Comparison of ENCODE assay signal across 8 mouse cellular contexts in genomic region chr8:84975434-84975833, GRCm38 (mm10). TPM values are rescaled to one million over a fixed set of nuclear protein-coding genes. Genes with fewer than 3 reads are reported as not detected.
DNase-seq lines count a peak whose midpoint lies in the region; ATAC-seq and TF ChIP-seq lines count a peak whose summit lies in the region.

No protein-coding gene starts in this region.

- peak overlapping the region; percentile 96 for H3K4me2 ChIP-seq in forebrain, embryonic 14.5 days (ENCODE audit: low read length)
- H3K4me2 ChIP-seq in hindbrain, embryonic 16.5 days (ENCODE audit: low read length): peak overlapping the region; percentile 99; the same call in 1 of the 2 replicates
- H3K4me2 ChIP-seq in limb, embryonic 13.5 days (replicated peaks): peak overlapping the region; percentile 98
- H3K4me2 ChIP-seq in midbrain, postnatal 0 days (ENCODE audit: low read depth, low read length, poor library complexity, severe bottlenecking): no peak overlapping the region

- peaks cover 33% of the 10 kb centered on the region for H3K4me1 ChIP-seq in forebrain, embryonic 14.5 days (ENCODE audit: control insufficient read depth, insufficient read depth, low read length)
- peaks cover 57% of the 10 kb centered on the region for H3K4me1 ChIP-seq in hindbrain, embryonic 16.5 days (ENCODE audit: control insufficient read depth, insufficient read depth, low read depth, low read length)
- peaks cover 63% of the 10 kb centered on the region for H3K4me1 ChIP-seq in limb, embryonic 13.5 days
- peaks cover 29% of the 10 kb centered on the region for H3K4me1 ChIP-seq in midbrain, postnatal 0 days (ENCODE audit: insufficient read depth, low read length)
- H3K4me1 ChIP-seq in thymus, adult 2 months (replicated peaks; ENCODE audit: control insufficient read depth, insufficient read depth, low read length): peaks cover 20% of the 10 kb centered on the region

- H3K4me3 ChIP-seq in forebrain, embryonic 14.5 days (ENCODE audit: low read depth, low read length): peak overlapping the region; percentile 46; the same call in 1 of the 2 replicates
- H3K4me3 ChIP-seq in hindbrain, embryonic 16.5 days (ENCODE audit: low read length): no peak overlapping the region
- H3K4me3 ChIP-seq in limb, embryonic 13.5 days: 0 out of 2 replicates have a peak overlapping the region, but pooled peaks have one; percentile 59
- no peak overlapping the region for H3K4me3 ChIP-seq in midbrain, postnatal 0 days (ENCODE audit: low read depth, low read length)
- H3K4me3 ChIP-seq in thymus, adult 2 months (ENCODE audit: control insufficient read depth, insufficient read depth, low read length): no peak overlapping the region

- H3K36me3 ChIP-seq in forebrain, embryonic 14.5 days (ENCODE audit: control insufficient read depth, insufficient read depth, low read length): peaks cover 49% of the 10 kb centered on the region
- peaks cover 16% of the 10 kb centered on the region; the same call in 1 of the 2 replicates for H3K36me3 ChIP-seq in hindbrain, embryonic 16.5 days (ENCODE audit: control insufficient read depth, insufficient read depth, low read length)
- peaks cover 40% of the 10 kb centered on the region for H3K36me3 ChIP-seq in limb, embryonic 13.5 days
- H3K36me3 ChIP-seq in midbrain, postnatal 0 days (ENCODE audit: insufficient read depth, low read length): peaks cover 20% of the 10 kb centered on the region
- no peaks in the 10 kb centered on the region for H3K36me3 ChIP-seq in thymus, adult 2 months (ENCODE audit: control insufficient read depth, insufficient read depth, low read length)

- peak; percentile 54 to 64 for DNase-seq in frontal cortex, postnatal 14 days (ENCODE audit: low spot score in 2 of 2)
- DNase-seq in frontal cortex, postnatal 25 days (ENCODE audit: low spot score in 2 of 2): no peak
- peak; percentile 84 for DNase-seq in adrenal gland, postnatal 14 days
- peak; percentile 62 for DNase-seq in forebrain, embryonic 14.5 days (ENCODE audit: low spot score)
- DNase-seq in midbrain, postnatal 0 days (ENCODE audit: low spot score): peak; percentile 55
- peak; percentile 84 for DNase-seq in thymus, adult 2 months

- no peaks in the 10 kb centered on the region for H3K9me3 ChIP-seq in forebrain, embryonic 14.5 days (replicated peaks; ENCODE audit: control insufficient read depth, low read length)
- no peaks in the 10 kb centered on the region for H3K9me3 ChIP-seq in hindbrain, embryonic 16.5 days (ENCODE audit: control insufficient read depth, low read length)
- H3K9me3 ChIP-seq in limb, embryonic 13.5 days: no peaks in the 10 kb centered on the region
- H3K9me3 ChIP-seq in midbrain, postnatal 0 days (ENCODE audit: low read length): no peaks in the 10 kb centered on the region

- no peak for TF ChIP-seq POLR2A in thymus, adult 2 months (IDR thresholded peaks at IDR 0.05; ENCODE audit: control insufficient read depth, extremely low read depth, insufficient read depth, low read length, poor library complexity)

- H3K27me3 ChIP-seq in forebrain, embryonic 14.5 days (replicated peaks; ENCODE audit: control insufficient read depth, insufficient read depth, low read length): peaks cover 27% of the 10 kb centered on the region
- H3K27me3 ChIP-seq in hindbrain, embryonic 16.5 days (replicated peaks; ENCODE audit: control insufficient read depth, insufficient read depth, low read length): peaks cover 5% of the 10 kb centered on the region; the same call in 1 of the 2 replicates
- H3K27me3 ChIP-seq in limb, embryonic 13.5 days: peaks cover 27% of the 10 kb centered on the region
- no peaks in the 10 kb centered on the region for H3K27me3 ChIP-seq in midbrain, postnatal 0 days (ENCODE audit: insufficient read depth, low read length)
- H3K27me3 ChIP-seq in thymus, adult 2 months (ENCODE audit: control insufficient read depth, insufficient read depth, low read length): no peaks in the 10 kb centered on the region

- H3K27ac ChIP-seq in forebrain, embryonic 14.5 days (ENCODE audit: low read depth, low read length): no peak overlapping the region
- H3K27ac ChIP-seq in hindbrain, embryonic 16.5 days (ENCODE audit: low read depth, low read length): no peak overlapping the region
- peak overlapping the region; percentile 58; the same call in 1 of the 2 replicates for H3K27ac ChIP-seq in limb, embryonic 13.5 days
- H3K27ac ChIP-seq in midbrain, postnatal 0 days (ENCODE audit: low read depth, low read length): 0 out of 2 replicates have a peak overlapping the region, but pooled peaks have one; percentile 18
- no peak overlapping the region; the same call in 1 of the 2 replicates for H3K27ac ChIP-seq in thymus, adult 2 months (ENCODE audit: control insufficient read depth, insufficient read depth, low read length)

- 30% methylated on average over 7 of the region's 7 CpGs for WGBS in forebrain, embryonic 14.5 days
- WGBS in hindbrain, embryonic 16.5 days: 31% methylated on average over 7 of the region's 7 CpGs
- 23% methylated on average over 7 of the region's 7 CpGs for WGBS in limb, embryonic 13.5 days
- whole genome bisulfite sequencing in midbrain, postnatal 0 days: 33% methylated on average over 7 of the region's 7 CpGs
- 38% methylated on average over 7 of the region's 7 CpGs for WGBS in thymus, adult 2 months

- TF ChIP-seq CTCF in midbrain, postnatal 0 days (IDR thresholded peaks at IDR 0.05): peak; percentile 87
- TF ChIP-seq CTCF in thymus, adult 2 months (IDR thresholded peaks at IDR 0.05; ENCODE audit: borderline replicate concordance, control insufficient read depth, extremely low read depth, insufficient read depth, low read length, poor library complexity): peak; percentile 26; the same call in 1 of the 2 replicates

- no peak for ATAC-seq in forebrain, embryonic 14.5 days
- no peak for ATAC-seq in hindbrain, embryonic 16.5 days
- no peak for ATAC-seq in limb, embryonic 13.5 days (ENCODE audit: low FRiP score, low read depth)
- no peak for ATAC-seq in midbrain, postnatal 0 days (ENCODE audit: low FRiP score)

- no peak overlapping the region for H3K9ac ChIP-seq in forebrain, embryonic 14.5 days (ENCODE audit: low read length)
- no peak overlapping the region for H3K9ac ChIP-seq in hindbrain, embryonic 16.5 days (ENCODE audit: low read depth, low read length)
- no peak overlapping the region for H3K9ac ChIP-seq in limb, embryonic 13.5 days
- H3K9ac ChIP-seq in midbrain, postnatal 0 days (replicated peaks; ENCODE audit: low read length, poor library complexity, severe bottlenecking): no peak overlapping the region

RNA-seq across cellular contexts. Expression of gene Junb, which starts 3.1 kb away (rescaled TPM):
- 58.3 and 211 TPM in 2 replicates for total RNA-seq in adrenal gland, postnatal 14 days (2021)
- polyA plus RNA-seq in forebrain, embryonic 14.5 days (2014; fragmentation: Nextera tagmentation; extraction: Ambion mirVana): 5.0 and 6.5 TPM in 2 replicates
- polyA plus RNA-seq in hindbrain, embryonic 16.5 days (2015; fragmentation: Nextera tagmentation; extraction: Ambion mirVana): 4.3 and 5.3 TPM in 2 replicates
- polyA plus RNA-seq in limb, embryonic 13.5 days (2015; fragmentation: Nextera tagmentation; extraction: Ambion mirVana): 8.2 and 8.4 TPM in 2 replicates
- total RNA-seq in midbrain, postnatal 0 days (2014; rRNA removed): 11.3 and 15.9 TPM in 2 replicates
- polyA plus RNA-seq in midbrain, postnatal 0 days (2015; fragmentation: Nextera tagmentation; extraction: Ambion mirVana): 5.3 and 6.1 TPM in 2 replicates
- polyA plus RNA-seq in thymus, adult 2 months (2012; rRNA removed): 125 and 128 TPM in 2 replicates

RNA-seq across cellular contexts. Expression of gene Rnaseh2a, which starts 5.9 kb away (rescaled TPM):
- 88.3 and 96.4 TPM in 2 replicates for total RNA-seq in adrenal gland, postnatal 14 days (2021)
- polyA plus RNA-seq in forebrain, embryonic 14.5 days (2014; fragmentation: Nextera tagmentation; extraction: Ambion mirVana): 93.3 and 111 TPM in 2 replicates
- 55.8 and 57.5 TPM in 2 replicates for polyA plus RNA-seq in hindbrain, embryonic 16.5 days (2015; fragmentation: Nextera tagmentation; extraction: Ambion mirVana)
- 90.9 and 93.2 TPM in 2 replicates for polyA plus RNA-seq in limb, embryonic 13.5 days (2015; fragmentation: Nextera tagmentation; extraction: Ambion mirVana)
- 40.5 and 48.9 TPM in 2 replicates for total RNA-seq in midbrain, postnatal 0 days (2014; rRNA removed)
- polyA plus RNA-seq in midbrain, postnatal 0 days (2015; fragmentation: Nextera tagmentation; extraction: Ambion mirVana): 36.5 and 39.7 TPM in 2 replicates
- 69.4 and 76.1 TPM in 2 replicates for polyA plus RNA-seq in thymus, adult 2 months (2012; rRNA removed)

RNA-seq across cellular contexts. Expression of gene Prdx2, which starts 6.0 kb away (rescaled TPM):
- total RNA-seq in adrenal gland, postnatal 14 days (2021): 532 and 572 TPM in 2 replicates
- polyA plus RNA-seq in forebrain, embryonic 14.5 days (2014; fragmentation: Nextera tagmentation; extraction: Ambion mirVana): 1,735 and 2,101 TPM in 2 replicates
- 1,040 and 1,063 TPM in 2 replicates for polyA plus RNA-seq in hindbrain, embryonic 16.5 days (2015; fragmentation: Nextera tagmentation; extraction: Ambion mirVana)
- 961 and 978 TPM in 2 replicates for polyA plus RNA-seq in limb, embryonic 13.5 days (2015; fragmentation: Nextera tagmentation; extraction: Ambion mirVana)
- 720 and 802 TPM in 2 replicates for total RNA-seq in midbrain, postnatal 0 days (2014; rRNA removed)
- 904 and 934 TPM in 2 replicates for polyA plus RNA-seq in midbrain, postnatal 0 days (2015; fragmentation: Nextera tagmentation; extraction: Ambion mirVana)
- polyA plus RNA-seq in thymus, adult 2 months (2012; rRNA removed): 162 and 183 TPM in 2 replicates

RNA-seq across cellular contexts. Expression of gene Gm49661, which starts 6.2 kb away (rescaled TPM):
- 2.1 TPM in 1 of 2 replicates, not detected in the other for total RNA-seq in adrenal gland, postnatal 14 days (2021)
- polyA plus RNA-seq in forebrain, embryonic 14.5 days (2014; fragmentation: Nextera tagmentation; extraction: Ambion mirVana): not detected in 2 replicates
- not detected in 2 replicates for polyA plus RNA-seq in hindbrain, embryonic 16.5 days (2015; fragmentation: Nextera tagmentation; extraction: Ambion mirVana)
- not detected in 2 replicates for polyA plus RNA-seq in limb, embryonic 13.5 days (2015; fragmentation: Nextera tagmentation; extraction: Ambion mirVana)
- not detected in 2 replicates for total RNA-seq in midbrain, postnatal 0 days (2014; rRNA removed)
- polyA plus RNA-seq in midbrain, postnatal 0 days (2015; fragmentation: Nextera tagmentation; extraction: Ambion mirVana): not detected in 2 replicates
- polyA plus RNA-seq in thymus, adult 2 months (2012; rRNA removed): 4.3 TPM in 1 of 2 replicates, not detected in the other

RNA-seq across cellular contexts. Expression of gene Hook2, which starts 15.0 kb away (rescaled TPM):
- 5.8 and 6.9 TPM in 2 replicates for total RNA-seq in adrenal gland, postnatal 14 days (2021)
- polyA plus RNA-seq in forebrain, embryonic 14.5 days (2014; fragmentation: Nextera tagmentation; extraction: Ambion mirVana): 13.0 and 20.3 TPM in 2 replicates
- polyA plus RNA-seq in hindbrain, embryonic 16.5 days (2015; fragmentation: Nextera tagmentation; extraction: Ambion mirVana): 37.9 and 39.6 TPM in 2 replicates
- polyA plus RNA-seq in limb, embryonic 13.5 days (2015; fragmentation: Nextera tagmentation; extraction: Ambion mirVana): 18.6 and 18.8 TPM in 2 replicates
- 21.4 and 32.5 TPM in 2 replicates for total RNA-seq in midbrain, postnatal 0 days (2014; rRNA removed)
- polyA plus RNA-seq in midbrain, postnatal 0 days (2015; fragmentation: Nextera tagmentation; extraction: Ambion mirVana): 40.1 and 41.3 TPM in 2 replicates
- 7.2 and 7.4 TPM in 2 replicates for polyA plus RNA-seq in thymus, adult 2 months (2012; rRNA removed)

Comparison
In these comparisons a context has a peak if more than half of its experiments do, and no peak if none do; other contexts are left out.
1. DNase-seq: peak in frontal cortex, postnatal 14 days (2 of 2), adrenal gland, postnatal 14 days (single experiment), forebrain, embryonic 14.5 days (single experiment), midbrain, postnatal 0 days (single experiment) and thymus, adult 2 months (single experiment); none in frontal cortex, postnatal 25 days (0 of 2).
2. H3K27ac ChIP-seq: peak in limb, embryonic 13.5 days (single experiment) and midbrain, postnatal 0 days (single experiment); none in forebrain, embryonic 14.5 days (single experiment), hindbrain, embryonic 16.5 days (single experiment) and thymus, adult 2 months (single experiment).
3. H3K4me3 ChIP-seq: peak in forebrain, embryonic 14.5 days (single experiment) and limb, embryonic 13.5 days (single experiment); none in hindbrain, embryonic 16.5 days (single experiment), midbrain, postnatal 0 days (single experiment) and thymus, adult 2 months (single experiment).
4. RNA of gene Junb, which starts 3.1 kb away (polyA plus RNA-seq): 125 to 128 TPM in thymus, adult 2 months; 8.2 to 8.4 TPM in limb, embryonic 13.5 days, 5.3 to 6.1 TPM in midbrain, postnatal 0 days, 5.0 to 6.5 TPM in forebrain, embryonic 14.5 days and 4.3 to 5.3 TPM in hindbrain, embryonic 16.5 days; every median in the first group is over 10 times any median in the second.